ENCODE assay signal across 8 mouse cellular contexts in genomic region chr9:62979461-62980161, GRCm38 (mm10). TPM values are rescaled to one million over a fixed set of nuclear protein-coding genes. Genes with fewer than 3 reads are reported as not detected.
DNase-seq lines count a peak whose midpoint lies in the region; ATAC-seq and TF ChIP-seq lines count a peak whose summit lies in the region.

No protein-coding gene starts in this region.

- H3K9me3 ChIP-seq in kidney, embryonic 15.5 days (replicated peaks): no peaks in the 10 kb centered on the region
- H3K9me3 ChIP-seq in CH12.LX (replicated peaks; ENCODE audit: low read length): no peaks in the 10 kb centered on the region
- H3K9me3 ChIP-seq in intestine, embryonic 15.5 days: no peaks in the 10 kb centered on the region

- no peak for TF ChIP-seq POLR2A in CH12.LX (IDR thresholded peaks at IDR 0.05; ENCODE audit: low read depth, low read length)
- TF ChIP-seq POLR2A in cortical plate, adult 2 months (IDR thresholded peaks at IDR 0.05; ENCODE audit: extremely low read depth, insufficient read depth, low read length): no peak

- in situ Hi-C loops in CH12.LX (cut with MboI; ENCODE audit: low pct_ligation_motif_present, low pct_unique_long_range_greater_than_20kb, low sequenced_read_pairs): loop anchor here (10.0 kb wide), 1 partner anchor 135 kb away; no protein-coding TSS in a partner anchor

- TF ChIP-seq EP300 in CH12.LX (IDR thresholded peaks at IDR 0.05; ENCODE audit: low read length): no peak

- dilution Hi-C loops in CH12.LX (cut with MboI; ENCODE audit: extremely low pct_ligation_motif_present, extremely low pct_unique_long_range_greater_than_20kb, low sequenced_read_pairs): no loop called here

- no peaks in the 10 kb centered on the region for H3K27me3 ChIP-seq in kidney, embryonic 15.5 days
- H3K27me3 ChIP-seq in CH12.LX (replicated peaks): no peaks in the 10 kb centered on the region
- no peaks in the 10 kb centered on the region for H3K27me3 ChIP-seq in intestine, embryonic 15.5 days (replicated peaks)

- TF ChIP-seq RAD21 in CH12.LX (IDR thresholded peaks at IDR 0.05; ENCODE audit: low read depth, low read length): no peak

- 0 out of 2 replicates have a peak, but pooled peaks cover 4% of the 10 kb centered on the region for H3K36me3 ChIP-seq in kidney, embryonic 15.5 days
- peaks cover 0 to 3% of the 10 kb centered on the region in 2 experiments for H3K36me3 ChIP-seq in CH12.LX (replicated peaks in 1 of 2; ENCODE audit: control insufficient read depth in 1 of 2, insufficient read depth in 1 of 2, low read length in 1 of 2)
- no peaks in the 10 kb centered on the region for H3K36me3 ChIP-seq in intestine, embryonic 15.5 days

- no peak for TF ChIP-seq CTCF in CH12.LX (conservative IDR thresholded peaks at IDR 0.05 in 1 of 2, IDR thresholded peaks at IDR 0.05 in 1 of 2; ENCODE audit: low read depth in 2 of 2, low read length in 2 of 2)
- no peak for TF ChIP-seq CTCF in cortical plate, adult 2 months (IDR thresholded peaks at IDR 0.05; ENCODE audit: extremely low read depth, insufficient read depth, low read length)

- ATAC-seq in kidney, embryonic 15.5 days (replicated peaks; ENCODE audit: low FRiP score): no peak
- ATAC-seq in intestine, embryonic 15.5 days: peak; percentile 11; the same call in 1 of the 2 replicates

- no peak for DNase-seq in kidney, postnatal 10 days
- DNase-seq in CH12.LX (ENCODE audit: extremely low read depth): no peak
- DNase-seq in naive thymus-derived CD4-positive, alpha-beta T cell, adult 2 months (ENCODE audit: low read depth): peak; percentile 36
- DNase-seq in ovary, adult 18-20 months (ENCODE audit: low spot score): no peak
- DNase-seq in ovary, postnatal 36 days (ENCODE audit: low spot score): no peak

- peaks cover 43% of the 10 kb centered on the region for H3K79me2 ChIP-seq in CH12.LX (replicated peaks; ENCODE audit: control insufficient read depth, extremely low read depth, insufficient read depth, poor library complexity, severe bottlenecking)

- peak overlapping the region; percentile 94 for H3K4me3 ChIP-seq in kidney, embryonic 15.5 days (replicated peaks)
- peak overlapping the region; percentile 79 to 81 (median 81) for H3K4me3 ChIP-seq in CH12.LX (replicated peaks in 1 of 3; ENCODE audit: low read depth in 2 of 3, low read length in 2 of 3, poor library complexity in 1 of 3)
- H3K4me3 ChIP-seq in cortical plate, adult 2 months (ENCODE audit: insufficient read depth, low read length): peak overlapping the region; percentile 98
- peak overlapping the region; percentile 99 for H3K4me3 ChIP-seq in intestine, embryonic 15.5 days (replicated peaks)

- H3K27ac ChIP-seq in kidney, embryonic 15.5 days: peak overlapping the region; percentile 99
- no peak overlapping the region for H3K27ac ChIP-seq in CH12.LX (ENCODE audit: insufficient read depth, low read depth)
- H3K27ac ChIP-seq in cortical plate, adult 2 months (ENCODE audit: insufficient read depth, low read length): no peak overlapping the region
- H3K27ac ChIP-seq in intestine, embryonic 15.5 days: peak overlapping the region; percentile 98

- WGBS in kidney, embryonic 15.5 days: 2% methylated on average over 17 of the region's 17 CpGs
- 3% methylated on average over 17 of the region's 17 CpGs for WGBS in intestine, embryonic 15.5 days

- H3K4me2 ChIP-seq in kidney, embryonic 15.5 days: peak overlapping the region; percentile 94
- H3K4me2 ChIP-seq in CH12.LX (ENCODE audit: insufficient read depth, low read depth, poor library complexity, severe bottlenecking): peak overlapping the region; percentile 99
- peak overlapping the region; percentile 91 for H3K4me2 ChIP-seq in intestine, embryonic 15.5 days (replicated peaks)

- peaks cover 20% of the 10 kb centered on the region for H3K4me1 ChIP-seq in kidney, embryonic 15.5 days
- H3K4me1 ChIP-seq in CH12.LX (ENCODE audit: control insufficient read depth in 1 of 2, insufficient read depth in 2 of 2): peaks cover 0 to 34% of the 10 kb centered on the region in 2 experiments; a peak in 2 of 4 replicates
- H3K4me1 ChIP-seq in cortical plate, adult 2 months (ENCODE audit: control insufficient read depth, insufficient read depth, low read length): peaks cover 2% of the 10 kb centered on the region; the same call in 1 of the 2 replicates
- H3K4me1 ChIP-seq in intestine, embryonic 15.5 days (replicated peaks): peaks cover 15% of the 10 kb centered on the region

- peak overlapping the region; percentile 88 for H3K9ac ChIP-seq in kidney, embryonic 15.5 days
- H3K9ac ChIP-seq in CH12.LX (ENCODE audit: insufficient read depth, low read depth): peak overlapping the region; percentile 97
- H3K9ac ChIP-seq in intestine, embryonic 15.5 days: peak overlapping the region; percentile 96

TF ChIP-seq in CH12.LX, 34 proteins besides CTCF, POLR2A, EP300 and RAD21:
- TF ChIP-seq UBTF (IDR thresholded peaks at IDR 0.05; ENCODE audit: low read depth, low read length) (no peak), SIN3A (IDR thresholded peaks at IDR 0.05; ENCODE audit: low read length) (no peak; the same call in 1 of the 2 replicates), ZNF384 (IDR thresholded peaks at IDR 0.05; ENCODE audit: low read depth, low read length) (no peak), IRF4 (IDR thresholded peaks at IDR 0.05; ENCODE audit: low read depth, low read length) (no peak), NRF1 (IDR thresholded peaks at IDR 0.05; ENCODE audit: low read depth, low read length) (no peak), ETS1 (conservative IDR thresholded peaks at IDR 0.05; ENCODE audit: low read depth, low read length) (no peak), ZMIZ1 (IDR thresholded peaks at IDR 0.05; ENCODE audit: low read depth, low read length) (no peak), MXI1 (IDR thresholded peaks at IDR 0.05; ENCODE audit: low read depth, low read length) (no peak), HCFC1 (IDR thresholded peaks at IDR 0.05; ENCODE audit: low read depth, low read length) (no peak), NELFE (IDR thresholded peaks at IDR 0.05; ENCODE audit: low read depth, low read length) (no peak), MAFK (IDR thresholded peaks at IDR 0.05; ENCODE audit: insufficient replicate concordance, low read length) (no peak), BHLHE40 (IDR thresholded peaks at IDR 0.05; ENCODE audit: low read depth, low read length) (no peak), SMC3 (IDR thresholded peaks at IDR 0.05; ENCODE audit: low read depth, low read length) (no peak), TBP (conservative IDR thresholded peaks at IDR 0.05; ENCODE audit: low read depth, low read length) (no peak), JUN (IDR thresholded peaks at IDR 0.05; ENCODE audit: insufficient read depth, low read depth, low read length) (no peak), USF2 (conservative IDR thresholded peaks at IDR 0.05; ENCODE audit: low read depth, low read length) (no peak), ELF1 (IDR thresholded peaks at IDR 0.05; ENCODE audit: low read depth, low read length) (no peak)

RNA-seq across cellular contexts. Expression of gene Pias1, which starts 8.1 kb away (rescaled TPM):
- 58.1 and 62.5 TPM in 2 replicates for polyA plus RNA-seq in kidney, embryonic 15.5 days (2015; fragmentation: Nextera tagmentation; extraction: Ambion mirVana)
- total RNA-seq in CH12.LX (2012; rRNA removed): 8.0 and 9.0 TPM in 2 replicates
- total RNA-seq in CH12.LX (2014; rRNA removed): 11.4 and 11.9 TPM in 2 replicates
- 18.1 and 22.7 TPM in 2 replicates for polyA plus RNA-seq in CH12.LX (2012; ENCODE audit: insufficient read length, low read depth)
- polyA plus RNA-seq in cortical plate, adult 2 months (2012; rRNA removed): 34.6 and 35.8 TPM in 2 replicates
- polyA plus RNA-seq in intestine, embryonic 15.5 days (2015; fragmentation: Nextera tagmentation; extraction: Ambion mirVana): 46.4 and 49.2 TPM in 2 replicates

Comparison
In these comparisons a context has a peak if more than half of its experiments do, and no peak if none do; other contexts are left out.
1. H3K27ac ChIP-seq: peak in kidney, embryonic 15.5 days (single experiment) and intestine, embryonic 15.5 days (single experiment); none in CH12.LX (single experiment) and cortical plate, adult 2 months (single experiment).
2. Peak in every context shown above with its lines, with median percentiles within 50 percentile points of each other: H3K4me2 ChIP-seq, H3K4me3 ChIP-seq and H3K9ac ChIP-seq.